Mouse (Mus musculus) heart, embryonic 14.5 days (tissue): ENCODE measurements around the gene Gal3st4. TPM values are rescaled to one million over a fixed set of nuclear protein-coding genes. Genes with fewer than 3 reads are reported as not detected.

ENCODE experiments used
- polyA plus RNA-seq: library from polyadenylated mRNA; unstranded; fragments of >200 nt; fragmentation: Nextera tagmentation; extraction: Ambion mirVana; gene quantifications from 2 replicates; pipeline ENCODE4 v1.2.1, GENCODE M21; 2014

Gene Gal3st4
- polyA plus RNA-seq, 1 experiment from 2014 or later, result 0.57 TPM

Other genes starting within 250 kb of the Gal3st4 start
- not detected in 2 replicates for gene Smok3c, start 219.6 kb downstream of the Gal3st4 start, polyA plus RNA-seq
- gene Zkscan1, start 187.8 kb downstream of the Gal3st4 start, polyA plus RNA-seq, result 13.3 and 13.8 TPM in 2 replicates
- 40.0 and 40.4 TPM in 2 replicates for gene Zscan21, start 155.9 kb downstream of the Gal3st4 start, polyA plus RNA-seq
- gene Zfp113, start 117.1 kb downstream of the Gal3st4 start, polyA plus RNA-seq, result 10.3 and 10.4 TPM in 2 replicates
- gene Cops6, start 111.8 kb downstream of the Gal3st4 start, polyA plus RNA-seq, result 242 and 254 TPM in 2 replicates
- gene Ap4m1, start 100.8 kb downstream of the Gal3st4 start, polyA plus RNA-seq, result 9.4 and 9.6 TPM in 2 replicates
- gene Mcm7, start 100.4 kb downstream of the Gal3st4 start, polyA plus RNA-seq, result 89.0 and 102 TPM in 2 replicates
- gene Taf6, start 85.4 kb downstream of the Gal3st4 start, polyA plus RNA-seq, result 65.2 and 66.0 TPM in 2 replicates
- 18.5 and 22.8 TPM in 2 replicates for gene Cnpy4, start 85.4 kb downstream of the Gal3st4 start, polyA plus RNA-seq
- gene Mblac1, start 78.5 kb downstream of the Gal3st4 start, polyA plus RNA-seq, result 6.1 and 6.5 TPM in 2 replicates
- gene Nxpe5, start 46.9 kb downstream of the Gal3st4 start, polyA plus RNA-seq, result not detected in 2 replicates
- 80.5 and 93.6 TPM in 2 replicates for gene Lamtor4, start 17.4 kb downstream of the Gal3st4 start, polyA plus RNA-seq
- gene BC037034, start 8.8 kb downstream of the Gal3st4 start, polyA plus RNA-seq, result 2.9 and 3.3 TPM in 2 replicates
- 0.05 TPM in 1 of 2 replicates, not detected in the other for gene Gm43720, start 7.1 kb upstream of the Gal3st4 start, polyA plus RNA-seq
- 1.3 and 1.5 TPM in 2 replicates for gene Gpc2, start 7.2 kb upstream of the Gal3st4 start, polyA plus RNA-seq
- gene Stag3, start 7.4 kb upstream of the Gal3st4 start, polyA plus RNA-seq, result 2.0 and 2.1 TPM in 2 replicates
- gene Pvrig, start 69.1 kb upstream of the Gal3st4 start, polyA plus RNA-seq, result 0.26 TPM in 1 of 2 replicates, not detected in the other
- 23.8 and 24.9 TPM in 2 replicates for gene Zfp157, start 168.6 kb upstream of the Gal3st4 start, polyA plus RNA-seq